Mouse (Mus musculus) E14TG2a.4 (cell line): ENCODE measurements around the gene Tnpo2.

Experiments used
- H3K27me3 ChIP-seq: 2 replicates; pipeline ENCODE4 v1.6.1; 2014; ENCODE audit warnings: low read length, control low read depth; ENCODE audit not compliant: insufficient read depth
- H3K36me3 ChIP-seq: 2 replicates; pipeline ENCODE4 v1.6.1; 2014; ENCODE audit warnings: low read length, control low read depth; ENCODE audit not compliant: insufficient read depth
- H3K4me1 ChIP-seq: replicated peaks from 2 replicates; pipeline ENCODE4 v1.6.1; 2014; ENCODE audit warnings: low read depth, low read length, control low read depth
- H3K4me3 ChIP-seq: replicated peaks from 2 replicates; pipeline ENCODE4 v1.5.1; 2014; ENCODE audit warnings: mild to moderate bottlenecking, low read length
- H3K9me3 ChIP-seq: 2 replicates; pipeline ENCODE4 v1.6.1; 2014; ENCODE audit warnings: low read length, control low read depth
- CTCF ChIP-seq: conservative IDR thresholded peaks from 2 replicates; pipeline ENCODE4 v1.5.1; 2014; ENCODE audit warnings: low read length
- NANOG ChIP-seq: IDR thresholded peaks from 2 replicates; pipeline ENCODE4 v1.6.1; 2014; ENCODE audit warnings: borderline replicate concordance, low read length, mixed read lengths
- POU5F1 ChIP-seq: IDR thresholded peaks from 2 replicates; pipeline ENCODE4 v1.6.1; 2014; ENCODE audit warnings: low read length, borderline replicate concordance

The Tnpo2 gene

GRCm38 (mm10) chr8:85036718-85037365 is at the start of gene Tnpo2:
Gene Tnpo2, plus strand, starts transcription at chr8:85036915.
- H3K27me3 ChIP-seq: no peaks in the 10 kb centered on the region
- no peaks in the 10 kb centered on the region for H3K9me3 ChIP-seq
- no peak for TF ChIP-seq NANOG
- H3K4me3 ChIP-seq: peak within 1 kb of the TSS; percentile 94
- H3K4me1 ChIP-seq: peaks cover 71% of the 10 kb centered on the region
- H3K36me3 ChIP-seq: peaks cover 56% of the 10 kb centered on the region

GRCm38 (mm10) chr8:84987388-84987787 is 49.3 kb upstream of the Tnpo2 start:
- Histone ChIP-seq H3K9me3 (no peaks in the 10 kb centered on the region), H3K36me3 (peaks cover 14% of the 10 kb centered on the region; the same call in 1 of the 2 replicates), H3K4me1 (peaks cover 83% of the 10 kb centered on the region), H3K4me3 (peak overlapping the region; percentile 91), H3K27me3 (no peaks in the 10 kb centered on the region)
- TF ChIP-seq CTCF (no peak), POU5F1 (no peak), NANOG (no peak)

GRCm38 (mm10) chr8:84987903-84988302 is 48.8 kb upstream of the Tnpo2 start:
- Histone ChIP-seq H3K27me3 (no peaks in the 10 kb centered on the region), H3K36me3 (peaks cover 15% of the 10 kb centered on the region), H3K4me1 (peaks cover 82% of the 10 kb centered on the region), H3K4me3 (peak overlapping the region; percentile 91), H3K9me3 (no peaks in the 10 kb centered on the region)
- no peak for TF ChIP-seq CTCF
- TF ChIP-seq NANOG: no peak
- TF ChIP-seq POU5F1: no peak

- H3K9me3 ChIP-seq: no peaks in the 10 kb centered on the region
- TF ChIP-seq POU5F1: no peak
- TF ChIP-seq CTCF: no peak
- no peak for TF ChIP-seq NANOG
- no peaks in the 10 kb centered on the region for H3K27me3 ChIP-seq
These were observed 47.4 kb upstream of the Tnpo2 start for GRCm38 (mm10) chr8:84989311-84989731.

GRCm38 (mm10) chr8:84989810-84990209 is 46.9 kb upstream of the Tnpo2 start:
- H3K27me3 ChIP-seq: no peaks in the 10 kb centered on the region
- no peaks in the 10 kb centered on the region for H3K9me3 ChIP-seq
- TF ChIP-seq POU5F1 (no peak), CTCF (peak; percentile 89), NANOG (no peak)
- H3K4me1 ChIP-seq: peaks cover 81% of the 10 kb centered on the region
- peak overlapping the region; percentile 91 for H3K4me3 ChIP-seq
- peaks cover 30% of the 10 kb centered on the region for H3K36me3 ChIP-seq

More at GRCm38 (mm10) chr8:84989311-84989731, 47.4 kb upstream of the Tnpo2 start:
- peak overlapping the region; percentile 91 for H3K4me3 ChIP-seq
- peaks cover 25% of the 10 kb centered on the region for H3K36me3 ChIP-seq
- peaks cover 81% of the 10 kb centered on the region for H3K4me1 ChIP-seq

- Histone ChIP-seq H3K27me3 (no peaks in the 10 kb centered on the region), H3K4me1 (peaks cover 81% of the 10 kb centered on the region), H3K9me3 (no peaks in the 10 kb centered on the region), H3K4me3 (peak within 1 kb of the TSS; percentile 91), H3K36me3 (peaks cover 36% of the 10 kb centered on the region)
- TF ChIP-seq NANOG (no peak), CTCF (peak; percentile 62), POU5F1 (no peak)
These were observed 46.4 kb upstream of the Tnpo2 start, which contains the start of gene Hook2 for GRCm38 (mm10) chr8:84990349-84990748. Gene Hook2, plus strand, starts transcription at chr8:84990603.

- no peak for TF ChIP-seq CTCF
- TF ChIP-seq NANOG: no peak
- no peak for TF ChIP-seq POU5F1
- Histone ChIP-seq H3K9me3 (no peaks in the 10 kb centered on the region), H3K4me1 (peaks cover 83% of the 10 kb centered on the region), H3K27me3 (no peaks in the 10 kb centered on the region), H3K36me3 (peaks cover 40% of the 10 kb centered on the region), H3K4me3 (peak overlapping the region; percentile 91)
These were observed 45.9 kb upstream of the Tnpo2 start for GRCm38 (mm10) chr8:84990836-84991235.

GRCm38 (mm10) chr8:84994375-84994774 is 42.3 kb upstream of the Tnpo2 start:
- H3K4me1 ChIP-seq: peaks cover 71% of the 10 kb centered on the region
- H3K4me3 ChIP-seq: no peak overlapping the region
- no peak for TF ChIP-seq NANOG
- no peak for TF ChIP-seq CTCF
- TF ChIP-seq POU5F1: no peak
- peaks cover 62% of the 10 kb centered on the region for H3K36me3 ChIP-seq
- no peaks in the 10 kb centered on the region for H3K27me3 ChIP-seq
- no peaks in the 10 kb centered on the region for H3K9me3 ChIP-seq

- no peaks in the 10 kb centered on the region for H3K27me3 ChIP-seq
- H3K36me3 ChIP-seq: peaks cover 64% of the 10 kb centered on the region
- H3K4me1 ChIP-seq: peaks cover 68% of the 10 kb centered on the region
- H3K4me3 ChIP-seq: peak overlapping the region; percentile 66
- no peak for TF ChIP-seq NANOG
- TF ChIP-seq POU5F1: no peak
- TF ChIP-seq CTCF: no peak
- no peaks in the 10 kb centered on the region for H3K9me3 ChIP-seq
These were observed 41.0 kb upstream of the Tnpo2 start for GRCm38 (mm10) chr8:84995680-84996079.
